Mouse (Mus musculus) MEL (cell line): ENCODE measurements at regions not wholly inside any gene's neighbourhood (a gene's known extent, or its start where the extent isn't known, plus 50 kb on each side); places are given as distances from the start of the nearest gene placed in this dataset.

ENCODE experiments used
- DNase-seq: peaks from one replicate; pipeline ENCODE4 v3.0.0; 2011; ENCODE audit warnings: low read depth, low spot score
- H3K27ac ChIP-seq: 2 replicates; pipeline ENCODE4 v1.5.1; 2012; ENCODE audit warnings: low read depth, mild to moderate bottlenecking, control low read depth, low read length, moderate library complexity; ENCODE audit not compliant: control insufficient read depth
- H3K27me3 ChIP-seq, 2 experiments: fragments of 150-350 bp in 1 of 2; sonication (generic) in 1 of 2; 2 replicates each; pipeline ENCODE4 v1.6.1; 2012; ENCODE audit warnings: low read length in 2 of 2, mild to moderate bottlenecking in 2 of 2, improper control_type of control experiment in 1 of 2, moderate library complexity in 1 of 2; ENCODE audit not compliant: insufficient read depth in 2 of 2, control insufficient read depth in 1 of 2
- H3K36me3 ChIP-seq, 2 experiments: 2 replicates each; pipeline ENCODE4 v1.6.1; 2012 to 2014; ENCODE audit warnings: low read length in 2 of 2, improper control_type of control experiment in 1 of 2, inconsistent platforms in 1 of 2, mild to moderate bottlenecking in 1 of 2; ENCODE audit not compliant: insufficient read depth in 2 of 2, control insufficient read depth in 1 of 2
- H3K4me1 ChIP-seq, 2 experiments: fragments of 150-350 bp in 1 of 2; sonication (generic) in 1 of 2; 2 replicates each; pipeline ENCODE4 v1.6.1; 2012; ENCODE audit warnings: low read length in 2 of 2, improper control_type of control experiment in 1 of 2, mild to moderate bottlenecking in 1 of 2; ENCODE audit not compliant: insufficient read depth in 2 of 2, control insufficient read depth in 1 of 2
- H3K4me3 ChIP-seq, 2 experiments: fragments of 150-350 bp in 1 of 2; sonication (generic) in 1 of 2; 2 replicates each; pipeline ENCODE4 v1.5.1; 2012; ENCODE audit warnings: low read depth in 2 of 2, low read length in 2 of 2, mild to moderate bottlenecking in 2 of 2, moderate library complexity in 2 of 2, control low read depth in 1 of 2, improper control_type of control experiment in 1 of 2; ENCODE audit not compliant: control insufficient read depth in 1 of 2, insufficient read depth in 1 of 2
- H3K79me2 ChIP-seq: 2 replicates; pipeline ENCODE4 v1.6.1; 2012; ENCODE audit warnings: mild to moderate bottlenecking, low read length, moderate library complexity; ENCODE audit not compliant: control insufficient read depth, poor library complexity, insufficient read depth
- H3K9ac ChIP-seq: 2 replicates; pipeline ENCODE4 v1.6.1; 2012; ENCODE audit warnings: low read depth, mild to moderate bottlenecking, control low read depth, low read length, moderate library complexity; ENCODE audit not compliant: control insufficient read depth, poor library complexity, severe bottlenecking
- H3K9me3 ChIP-seq: fragments of 150-350 bp; sonication (generic); replicated peaks from 2 replicates; pipeline ENCODE4 v1.6.1; 2012; ENCODE audit warnings: mild to moderate bottlenecking, low read length, improper control_type of control experiment, moderate library complexity; ENCODE audit not compliant: insufficient read depth
- CHD1 ChIP-seq: IDR thresholded peaks from 2 replicates; pipeline ENCODE4 v1.6.1; 2012; ENCODE audit warnings: low read depth, mild to moderate bottlenecking, inconsistent platforms, low read length, improper control_type of control experiment
- E2F4 ChIP-seq: IDR thresholded peaks from 2 replicates; pipeline ENCODE4 v1.6.1; 2011; ENCODE audit warnings: low read depth, low read length, improper control_type of control experiment, borderline replicate concordance
- ELF1 ChIP-seq: IDR thresholded peaks from 2 replicates; pipeline ENCODE4 v1.6.1; 2014; ENCODE audit warnings: low read depth, mild to moderate bottlenecking, inconsistent platforms, low read length, improper control_type of control experiment, moderate library complexity
- EP300 ChIP-seq, 2 experiments: IDR thresholded peaks; 2 replicates each; pipeline ENCODE4 v1.6.1; 2011; ENCODE audit warnings: improper control_type of control experiment in 2 of 2, low read length in 2 of 2, low read depth in 1 of 2, mild to moderate bottlenecking in 1 of 2
- ETS1 ChIP-seq: IDR thresholded peaks from 2 replicates; pipeline ENCODE4 v1.6.1; 2012; ENCODE audit warnings: low read depth, mild to moderate bottlenecking, inconsistent platforms, low read length, improper control_type of control experiment, moderate library complexity
- GABPA ChIP-seq: IDR thresholded peaks from 2 replicates; pipeline ENCODE4 v1.6.1; 2012; ENCODE audit warnings: low read depth, mild to moderate bottlenecking, inconsistent platforms, low read length, improper control_type of control experiment, moderate library complexity
- GATA1 ChIP-seq: IDR thresholded peaks from 2 replicates; pipeline ENCODE4 v1.6.1; 2011; ENCODE audit warnings: low read depth, low read length, improper control_type of control experiment
- JUND ChIP-seq: IDR thresholded peaks from 2 replicates; pipeline ENCODE4 v1.6.1; 2011; ENCODE audit warnings: low read depth, mild to moderate bottlenecking, improper control_type of control experiment, low read length
- MAFK ChIP-seq: IDR thresholded peaks from 2 replicates; pipeline ENCODE4 v1.6.1; 2011; ENCODE audit warnings: low read depth, mild to moderate bottlenecking, low read length, improper control_type of control experiment, borderline replicate concordance
- MAX ChIP-seq: IDR thresholded peaks from 2 replicates; pipeline ENCODE4 v1.6.1; 2011; ENCODE audit warnings: low read length, improper control_type of control experiment
- MAZ ChIP-seq: IDR thresholded peaks from 2 replicates; pipeline ENCODE4 v1.6.1; 2012; ENCODE audit warnings: low read depth, mild to moderate bottlenecking, inconsistent platforms, low read length, improper control_type of control experiment
- MEF2A ChIP-seq: IDR thresholded peaks from 2 replicates; pipeline ENCODE4 v1.6.1; 2014; ENCODE audit warnings: low read depth, mild to moderate bottlenecking, inconsistent platforms, low read length, improper control_type of control experiment; ENCODE audit not compliant: poor library complexity, insufficient replicate concordance, severe bottlenecking; ENCODE audit errors: extremely low read depth
- MXI1 ChIP-seq: IDR thresholded peaks from 2 replicates; pipeline ENCODE4 v1.6.1; 2011; ENCODE audit warnings: mild to moderate bottlenecking, low read depth, low read length, improper control_type of control experiment
- MYB ChIP-seq: IDR thresholded peaks from 2 replicates; pipeline ENCODE4 v1.6.1; 2011; ENCODE audit warnings: mild to moderate bottlenecking, low read depth, low read length, improper control_type of control experiment
- MYC ChIP-seq: IDR thresholded peaks from 2 replicates; pipeline ENCODE4 v1.6.1; 2011; ENCODE audit warnings: low read depth, mild to moderate bottlenecking, low read length, improper control_type of control experiment, moderate library complexity
- NELFE ChIP-seq: IDR thresholded peaks from 2 replicates; pipeline ENCODE4 v1.6.1; 2011; ENCODE audit warnings: low read depth, low read length, improper control_type of control experiment
- NRF1 ChIP-seq: IDR thresholded peaks from 2 replicates; pipeline ENCODE4 v1.6.1; 2014; ENCODE audit warnings: low read depth, mild to moderate bottlenecking, inconsistent platforms, low read length, improper control_type of control experiment, moderate library complexity; ENCODE audit not compliant: poor library complexity, insufficient read depth, severe bottlenecking
- POLR2A ChIP-seq, 2 experiments: IDR thresholded peaks; 2 replicates each; pipeline ENCODE4 v1.6.1; 2011 to 2012; ENCODE audit warnings: low read length in 2 of 2, mild to moderate bottlenecking in 2 of 2, control low read depth in 1 of 2, improper control_type of control experiment in 1 of 2, low read depth in 1 of 2, moderate library complexity in 1 of 2; ENCODE audit not compliant: control insufficient read depth in 1 of 2, insufficient read depth in 1 of 2, poor library complexity in 1 of 2
- RAD21 ChIP-seq: IDR thresholded peaks from 2 replicates; pipeline ENCODE4 v1.6.1; 2011; ENCODE audit warnings: mild to moderate bottlenecking, low read depth, low read length, improper control_type of control experiment
- RCOR1 ChIP-seq: IDR thresholded peaks from 2 replicates; pipeline ENCODE4 v1.6.1; 2012; ENCODE audit warnings: low read depth, mild to moderate bottlenecking, inconsistent platforms, low read length, improper control_type of control experiment
- SIN3A ChIP-seq: IDR thresholded peaks from 2 replicates; pipeline ENCODE4 v1.6.1; 2012; ENCODE audit warnings: low read length, improper control_type of control experiment, inconsistent platforms
- TAL1 ChIP-seq: IDR thresholded peaks from 2 replicates; pipeline ENCODE4 v1.6.1; 2012; ENCODE audit warnings: mild to moderate bottlenecking, inconsistent platforms, low read length, moderate library complexity, mixed read lengths
- TBP ChIP-seq: IDR thresholded peaks from 2 replicates; pipeline ENCODE4 v1.8.0; 2011; ENCODE audit warnings: low read depth, low read length, improper control_type of control experiment
- TCF12 ChIP-seq: IDR thresholded peaks from 2 replicates; pipeline ENCODE4 v1.6.1; 2014; ENCODE audit warnings: low read depth, mild to moderate bottlenecking, inconsistent platforms, low read length, improper control_type of control experiment, moderate library complexity
- USF1 ChIP-seq: IDR thresholded peaks from 2 replicates; pipeline ENCODE4 v1.6.1; 2014; ENCODE audit warnings: low read depth, mild to moderate bottlenecking, inconsistent platforms, low read length, improper control_type of control experiment, moderate library complexity
- USF2 ChIP-seq, 2 experiments: IDR thresholded peaks; 2 replicates each; pipeline ENCODE4 v1.6.1; 2011 to 2012; ENCODE audit warnings: improper control_type of control experiment in 2 of 2, low read length in 2 of 2, borderline replicate concordance in 1 of 2, inconsistent platforms in 1 of 2, low read depth in 1 of 2, mild to moderate bottlenecking in 1 of 2; ENCODE audit not compliant: insufficient read depth in 1 of 2
- ZC3H11A ChIP-seq: IDR thresholded peaks from 2 replicates; pipeline ENCODE4 v1.6.1; 2012; ENCODE audit warnings: low read depth, mild to moderate bottlenecking, inconsistent platforms, low read length, improper control_type of control experiment
- ZMIZ1 ChIP-seq: IDR thresholded peaks from 2 replicates; pipeline ENCODE4 v1.6.1; 2012; ENCODE audit warnings: low read depth, mild to moderate bottlenecking, inconsistent platforms, low read length, improper control_type of control experiment, moderate library complexity
- ZNF384 ChIP-seq: IDR thresholded peaks from 2 replicates; pipeline ENCODE4 v1.6.1; 2012; ENCODE audit warnings: low read depth, mild to moderate bottlenecking, inconsistent platforms, low read length, improper control_type of control experiment

GRCm38 (mm10) chr10:21218431-21218830, 57.6 kb upstream of the Myb start:
- H3K36me3 ChIP-seq: peaks cover 0 to 43% of the 10 kb centered on the region in 2 experiments; a peak in 2 of 4 replicates
- H3K27ac ChIP-seq: peak overlapping the region; percentile 77
- no peaks in the 10 kb centered on the region; the same call in 1 of the 2 replicates for H3K79me2 ChIP-seq
- DNase-seq: peak; percentile 65
- no peaks in the 10 kb centered on the region for H3K27me3 ChIP-seq
- H3K4me3 ChIP-seq: peak overlapping the region in 1 of 2 experiments; percentile 24; a peak in 2 of 4 replicates
- peak overlapping the region; percentile 14; the same call in 1 of the 2 replicates for H3K9ac ChIP-seq
- H3K4me1 ChIP-seq: peaks cover 30 to 34% of the 10 kb centered on the region in 2 experiments
- no peaks in the 10 kb centered on the region for H3K9me3 ChIP-seq
- TF ChIP-seq ETS1 (peak; percentile 83), USF1 (peak; percentile 26; the same call in 1 of the 2 replicates), E2F4 (no peak), ELF1 (no peak), CHD1 (no peak), TBP (0 out of 2 replicates have a peak, but pooled peaks have one; percentile 27), TCF12 (peak; percentile 30; the same call in 1 of the 2 replicates), EP300 (IDR thresholded peaks at IDR 0.05; ENCODE audit: low read depth in 1 of 2, low read length in 2 of 2) (peak; percentile 25 to 61; a peak in 3 of 4 replicates), ZMIZ1 (no peak), NRF1 (peak; percentile 30; the same call in 1 of the 2 replicates), MYC (peak; percentile 18; the same call in 1 of the 2 replicates), GATA1 (peak; percentile 80), MAX (peak; percentile 69; the same call in 1 of the 2 replicates)

- Histone ChIP-seq H3K9me3 (no peaks in the 10 kb centered on the region), H3K79me2 (no peaks in the 10 kb centered on the region; the same call in 1 of the 2 replicates), H3K4me1 (peaks cover 42 to 45% of the 10 kb centered on the region in 2 experiments), H3K9ac (peak overlapping the region; percentile 64), H3K36me3 (peaks cover 0 to 54% of the 10 kb centered on the region in 2 experiments; a peak in 2 of 4 replicates), H3K27ac (peak overlapping the region; percentile 100), H3K27me3 (no peaks in the 10 kb centered on the region), H3K4me3 (peak overlapping the region in 1 of 2 experiments; percentile 7; a peak in 3 of 4 replicates)
- peak; percentile 75 for DNase-seq
- no peak for TF ChIP-seq RCOR1
- TF ChIP-seq MXI1: no peak
- no peak for TF ChIP-seq MEF2A
- no peak for TF ChIP-seq NRF1
- TF ChIP-seq RAD21: no peak
- TF ChIP-seq MAFK: no peak
- TF ChIP-seq GATA1: peak; percentile 37; the same call in 1 of the 2 replicates
- TF ChIP-seq MAX: peak; percentile 41; the same call in 1 of the 2 replicates
- TF ChIP-seq JUND: no peak
- TF ChIP-seq SIN3A: no peak
- no peak for TF ChIP-seq MYB
- TF ChIP-seq MYC: no peak
- TF ChIP-seq ZMIZ1: no peak
- no peak for TF ChIP-seq MAZ
- no peak for TF ChIP-seq ZNF384
- no peak for TF ChIP-seq GABPA
- TF ChIP-seq NELFE: no peak
- TF ChIP-seq TCF12: peak; percentile 42; the same call in 1 of the 2 replicates
- no peak for TF ChIP-seq ZC3H11A
- TF ChIP-seq USF2 (IDR thresholded peaks at IDR 0.05; ENCODE audit: borderline replicate concordance in 1 of 2, insufficient read depth in 1 of 2, low read depth in 1 of 2, low read length in 2 of 2): no peak
- no peak for TF ChIP-seq E2F4
- peak; percentile 36; the same call in 1 of the 2 replicates for TF ChIP-seq ETS1
- TF ChIP-seq POLR2A (IDR thresholded peaks at IDR 0.05; ENCODE audit: control insufficient read depth in 1 of 2, insufficient read depth in 1 of 2, low read depth in 1 of 2, low read length in 2 of 2, poor library complexity in 1 of 2): no peak
- TF ChIP-seq TBP: no peak
- TF ChIP-seq TAL1: no peak
Observed at GRCm38 (mm10) chr10:21220795-21221194, 60.0 kb upstream of the Myb start.
